8 mouse cellular contexts compared by ENCODE assay signal in genomic region chr7:73389871-73390294, GRCm38 (mm10). TPM values are rescaled to one million over a fixed set of nuclear protein-coding genes. Genes with fewer than 3 reads are reported as not detected.
DNase-seq lines count a peak whose midpoint lies in the region; ATAC-seq lines count a peak whose summit lies in the region.

No protein-coding gene starts in this region.

- no peaks in the 10 kb centered on the region for H3K9me3 ChIP-seq in intestine, embryonic 14.5 days (ENCODE audit: control insufficient read depth, low read length)

- H3K4me1 ChIP-seq in intestine, embryonic 14.5 days (replicated peaks; ENCODE audit: control insufficient read depth, insufficient read depth, low read length), result peaks cover 28% of the 10 kb centered on the region; the same call in 1 of the 2 replicates

- peak overlapping the region; percentile 83; the same call in 1 of the 2 replicates for H3K27ac ChIP-seq in intestine, embryonic 14.5 days (ENCODE audit: low read depth)

- ATAC-seq in intestine, embryonic 14.5 days (replicated peaks; ENCODE audit: low FRiP score, low TSS enrichment, low read depth), result no peak
- ATAC-seq in cerebellum, adult (ENCODE audit: insufficient number of reproducible peaks, low FRiP score, low TSS enrichment), result no peak

- H3K9ac ChIP-seq in intestine, embryonic 14.5 days (ENCODE audit: low read length), result no peak overlapping the region

- 2% methylated on average over 15 of the region's 15 CpGs for WGBS in intestine, embryonic 14.5 days

- DNase-seq in lung, adult 18-20 months, result peak; percentile 44 to 67
- DNase-seq in lung, postnatal 14 days, result no peak
- DNase-seq in intestine, embryonic 14.5 days (ENCODE audit: low spot score), result peak; percentile 63
- DNase-seq in lung, postnatal 36 days, result peak; percentile 48
- DNase-seq in cerebellum, adult 11-12 months, result no peak
- no peak for DNase-seq in testis, postnatal 14 days (ENCODE audit: low spot score)
- DNase-seq in left cerebral cortex, adult 9 months (ENCODE audit: low spot score in 2 of 2), result no peak

- H3K4me2 ChIP-seq in intestine, embryonic 14.5 days (ENCODE audit: low read length), result peak overlapping the region; percentile 90

- H3K4me3 ChIP-seq in intestine, embryonic 14.5 days (ENCODE audit: low read depth, low read length), result peak overlapping the region; percentile 72; the same call in 1 of the 2 replicates

- H3K27me3 ChIP-seq in intestine, embryonic 14.5 days (replicated peaks; ENCODE audit: control insufficient read depth, insufficient read depth, low read length), result no peaks in the 10 kb centered on the region

- H3K36me3 ChIP-seq in intestine, embryonic 14.5 days (ENCODE audit: control insufficient read depth, insufficient read depth, low read length), result no peaks in the 10 kb centered on the region

RNA-seq across cellular contexts. Expression of gene Rgma, which starts 14.6 kb away (rescaled TPM):
- 11.5 and 12.1 TPM in 2 replicates for polyA plus RNA-seq in intestine, embryonic 14.5 days (2014; fragmentation: Nextera tagmentation; extraction: Ambion mirVana)

Comparison
In these comparisons a context has a peak if more than half of its experiments do, and no peak if none do; other contexts are left out.
1. DNase-seq: peak in lung, adult 18-20 months (2 of 2), intestine, embryonic 14.5 days (single experiment) and lung, postnatal 36 days (single experiment); none in lung, postnatal 14 days (single experiment), cerebellum, adult 11-12 months (single experiment), testis, postnatal 14 days (single experiment) and left cerebral cortex, adult 9 months (0 of 2).